Mouse (Mus musculus) CH12F3 (cell line): ENCODE data around the gene Higd1a.

Source experiments
- in situ Hi-C: fragments of 300-500 bp; cut with MboI; formaldehyde crosslinking; loops from 2 replicates; pipeline ENCODE4 v1.14.3; 2020; ENCODE audit warnings: low sequenced_read_pairs

Higd1a gene

DNA sequence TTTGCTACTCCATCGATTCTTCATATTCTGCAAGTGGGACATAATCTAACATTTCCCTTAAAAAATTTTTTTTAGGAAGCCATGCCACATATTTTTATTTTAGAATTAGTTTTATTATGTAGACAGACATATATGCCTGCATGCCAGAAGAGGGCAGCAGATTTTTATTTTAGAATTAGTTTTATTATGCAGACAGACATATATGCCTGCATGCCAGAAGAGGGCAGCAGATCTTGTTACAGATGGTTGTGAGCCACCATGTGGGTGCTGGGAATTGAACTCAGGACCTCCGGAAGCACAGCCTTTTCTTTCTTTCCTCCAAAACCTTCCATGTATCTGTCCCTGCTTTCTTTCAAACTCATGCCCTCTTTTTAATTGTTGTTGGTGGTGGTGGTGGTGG, 15.2 kb downstream of the Higd1a start:
- in situ Hi-C loops, result loop anchor here (10.0 kb wide), 1 partner anchor 142 kb away; no protein-coding TSS in a partner anchor

DNA sequence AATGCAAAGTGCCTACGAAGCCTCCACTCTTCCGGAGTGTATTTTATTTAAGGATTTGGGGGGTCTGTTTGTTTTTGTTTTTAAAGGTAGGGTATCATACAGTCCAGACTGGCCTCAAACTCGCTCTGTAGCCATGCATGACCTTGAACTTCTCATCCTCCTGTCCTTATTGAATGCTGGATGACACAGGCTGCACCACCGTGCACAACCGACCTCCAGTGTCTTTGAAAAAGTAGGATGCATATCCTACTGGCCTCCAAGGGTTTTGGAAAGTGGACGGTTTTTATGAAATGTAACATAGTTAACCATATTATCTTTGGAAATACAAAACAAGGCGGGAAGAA, 18.6 kb downstream of the Higd1a start:
- in situ Hi-C loops, result no loop called here

DNA sequence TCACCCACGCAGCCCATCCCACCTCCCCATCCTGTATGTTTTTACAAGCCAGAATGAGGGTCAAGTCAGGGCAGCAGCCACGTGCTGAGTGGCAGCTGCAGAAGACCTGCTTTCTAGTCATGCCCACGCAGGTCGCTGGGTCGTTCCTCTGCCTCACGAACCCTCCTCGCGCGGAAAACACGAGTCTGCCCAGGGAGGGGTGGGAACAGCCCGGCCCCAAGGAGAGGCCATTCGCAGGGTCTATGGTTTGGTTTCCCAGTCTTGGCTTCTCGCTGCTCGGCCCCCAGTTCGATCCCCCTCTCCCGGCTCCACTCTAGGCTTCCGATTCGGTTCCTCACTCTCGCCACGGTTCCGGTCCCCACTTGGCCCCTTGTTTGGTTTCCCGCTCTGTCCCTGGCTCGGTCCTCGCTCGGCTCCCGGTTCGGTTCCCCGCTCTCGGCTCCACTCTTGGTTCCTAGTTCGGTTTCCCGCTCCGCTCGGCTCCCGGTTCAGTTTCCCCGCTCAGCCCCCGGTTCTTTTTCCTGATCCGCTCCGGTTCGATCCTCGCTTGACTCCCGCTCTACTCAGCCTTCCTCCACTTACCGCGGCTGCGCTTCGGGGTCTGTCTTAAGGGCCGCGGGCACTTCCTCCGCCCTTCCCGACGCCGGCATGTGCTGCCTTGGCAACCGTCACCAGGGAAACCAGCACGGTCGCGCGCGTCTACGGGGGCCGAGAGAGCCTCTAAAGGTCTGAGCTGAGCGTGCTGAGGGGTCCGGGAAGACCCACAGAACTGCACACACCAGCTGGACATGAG, 19.1 kb downstream of the Higd1a start, which contains the start of gene Ccdc13:
Ccdc13 (minus strand) TSS at position 633 of the 793 bp plus-strand sequence.
- in situ Hi-C loops, result no loop called here

DNA sequence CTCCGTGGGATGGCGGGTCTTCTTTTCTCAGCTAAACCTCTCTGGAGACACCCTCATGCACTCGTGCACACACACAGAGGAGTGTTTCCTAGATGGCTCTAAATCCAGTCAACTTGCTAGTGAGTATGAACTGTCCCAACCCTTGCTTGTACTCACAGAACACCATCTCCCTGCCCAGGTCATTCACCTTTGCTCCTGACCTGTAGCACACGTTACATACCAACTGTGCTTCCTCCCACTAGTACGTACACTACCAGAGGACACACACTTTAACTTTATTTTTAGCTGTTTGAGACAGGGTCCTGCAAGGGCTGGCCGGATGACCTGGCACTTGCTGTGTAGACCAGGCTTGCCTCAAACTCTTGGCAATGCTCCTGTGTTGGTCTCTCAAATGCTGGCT, 20.2 kb downstream of the Higd1a start:
- in situ Hi-C loops, result no loop called here

DNA sequence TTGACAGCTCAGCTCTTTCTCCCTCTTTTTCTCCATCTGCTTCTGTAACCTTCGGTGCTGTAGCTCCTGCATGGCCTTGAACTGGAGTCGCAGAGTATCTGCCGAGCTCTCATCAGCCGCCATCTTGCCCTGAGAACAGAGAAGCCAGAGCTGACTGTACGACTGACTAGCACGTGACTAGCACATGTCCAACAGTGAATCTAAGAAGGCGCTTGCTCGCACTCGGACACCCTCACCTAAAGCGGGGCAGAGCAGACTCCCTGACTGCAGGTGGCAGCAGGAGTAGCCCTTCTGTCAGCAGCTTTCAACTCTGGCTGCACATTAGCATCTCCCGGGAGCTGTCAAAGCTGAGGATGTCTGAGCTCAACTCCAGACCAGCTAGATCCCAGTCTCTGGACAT, 24.3 kb downstream of the Higd1a start:
- in situ Hi-C loops, result no loop called here

DNA sequence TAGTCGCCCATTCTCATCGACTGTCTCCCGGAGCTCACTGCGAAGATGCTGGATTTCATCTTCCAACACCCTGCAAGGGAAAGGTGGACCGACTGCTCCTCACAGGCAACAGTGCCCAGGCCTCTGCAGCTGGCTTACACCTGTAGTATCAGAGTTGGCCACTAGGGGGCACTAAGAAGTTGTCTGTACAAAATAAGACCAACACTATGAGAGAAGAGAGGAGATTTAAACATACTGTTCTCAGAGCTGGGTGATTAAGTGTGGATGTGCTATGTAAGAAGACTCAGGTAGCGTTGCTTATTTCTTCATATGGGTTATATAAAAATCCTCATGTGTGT, 27.2 kb downstream of the Higd1a start:
- in situ Hi-C loops, result no loop called here

DNA sequence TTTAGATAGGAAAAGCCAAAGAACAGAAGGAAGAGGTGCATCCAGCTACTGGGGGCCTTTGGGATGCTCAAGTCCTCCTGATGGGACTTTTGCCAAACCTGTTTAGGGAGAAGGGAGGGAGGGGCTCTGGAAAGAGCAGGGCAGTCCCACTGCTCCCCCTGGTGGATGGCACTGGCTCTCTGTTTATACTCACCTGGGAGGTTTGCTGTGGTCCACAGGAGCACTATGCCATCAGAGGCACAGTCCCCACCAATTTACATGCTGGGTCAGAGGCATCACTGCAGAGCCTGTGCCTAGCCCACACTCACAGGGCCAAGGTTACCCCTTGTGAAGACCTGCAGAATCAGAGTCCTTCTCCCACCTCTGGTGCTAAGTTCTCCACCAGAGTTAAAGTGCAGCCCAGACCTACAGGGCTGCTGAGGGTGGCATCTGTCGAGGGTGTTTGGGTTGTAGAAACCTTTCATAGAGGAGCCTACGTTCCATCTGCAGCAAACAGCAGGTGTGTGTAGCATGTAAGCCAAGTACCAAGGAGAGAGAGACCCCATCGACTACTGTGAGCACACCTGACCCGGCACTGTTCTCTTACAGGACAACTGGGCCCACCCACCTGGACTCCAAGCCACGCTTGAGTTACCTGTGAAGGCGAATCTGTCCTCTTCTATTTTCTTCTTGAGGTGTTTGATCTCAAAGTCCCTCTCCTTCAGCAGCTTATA, 27.8 kb downstream of the Higd1a start:
- in situ Hi-C loops, result no loop called here

DNA sequence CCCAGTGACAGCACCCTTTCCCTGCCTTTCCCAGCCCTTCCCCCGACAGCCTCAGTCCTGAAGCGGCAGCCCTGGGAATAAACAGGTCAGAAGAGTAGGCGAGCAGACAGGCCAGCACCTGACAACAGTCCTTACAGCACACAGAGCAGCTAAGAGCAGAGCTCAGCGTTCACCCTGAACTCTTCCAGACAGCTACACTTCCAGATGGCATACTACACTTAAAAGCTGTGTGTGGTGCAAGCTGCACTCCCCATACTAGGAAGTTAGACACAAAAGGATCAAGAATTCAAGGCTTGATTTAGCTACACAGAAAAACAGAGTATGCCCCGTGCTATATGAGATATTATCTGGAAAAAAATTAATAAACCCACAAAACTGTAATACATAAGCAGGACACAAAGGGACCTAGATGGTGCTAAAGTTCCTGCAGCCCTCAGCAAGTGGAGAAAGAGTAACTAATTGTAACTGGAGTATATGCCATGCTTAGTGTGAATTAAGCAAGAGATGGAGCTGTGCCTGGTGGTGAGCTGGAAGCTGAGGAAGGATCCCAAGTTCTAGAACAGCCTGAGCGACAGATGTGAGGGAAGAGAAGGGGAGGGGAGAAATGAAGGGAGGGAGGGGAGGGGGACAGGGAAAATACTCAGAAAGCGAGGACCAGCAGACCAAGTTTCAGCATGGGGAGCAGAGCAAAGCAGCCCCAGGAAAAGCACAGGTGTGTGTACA, 28.7 kb downstream of the Higd1a start:
- in situ Hi-C loops, result no loop called here

DNA sequence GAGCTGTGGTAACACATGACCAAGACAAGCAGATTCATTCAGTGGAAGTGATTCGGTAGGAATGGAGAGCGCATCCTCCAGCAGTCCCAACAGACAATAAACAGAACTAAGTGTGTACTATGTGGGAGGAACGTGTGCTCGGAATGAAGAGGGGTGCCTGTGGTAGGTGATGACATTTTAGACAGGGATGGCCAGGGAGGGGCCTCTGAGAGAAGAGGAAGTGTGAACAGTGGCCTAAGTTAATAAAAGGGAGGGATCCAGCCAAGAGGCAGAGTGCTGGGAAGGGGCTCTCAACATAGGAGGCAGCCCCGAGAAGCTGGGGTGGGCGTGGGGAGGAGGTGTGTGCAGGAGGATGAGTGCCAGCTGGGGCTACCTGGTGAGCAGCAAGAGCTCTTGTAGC, 29.8 kb downstream of the Higd1a start:
- in situ Hi-C loops, result no loop called here

DNA sequence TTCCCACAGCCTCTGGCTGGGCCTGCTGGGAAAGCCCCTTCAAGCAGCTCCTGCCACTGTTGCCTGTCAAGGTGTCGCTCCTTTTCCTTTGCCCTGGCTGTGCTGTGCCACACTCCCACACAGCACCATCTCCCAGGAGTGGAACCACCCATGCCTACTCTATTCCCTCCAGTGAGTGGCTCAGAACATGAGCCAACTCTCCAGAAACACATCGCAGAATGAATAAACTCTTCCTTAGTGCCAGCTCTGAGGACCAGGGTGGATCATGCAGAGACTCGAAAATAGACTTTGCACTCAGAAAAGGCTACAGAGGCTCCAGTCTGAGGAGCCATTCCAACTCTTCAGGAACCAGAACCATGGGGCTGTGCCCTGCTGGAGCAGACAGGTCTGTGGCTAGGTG, 31.8 kb downstream of the Higd1a start:
- in situ Hi-C loops, result no loop called here

DNA sequence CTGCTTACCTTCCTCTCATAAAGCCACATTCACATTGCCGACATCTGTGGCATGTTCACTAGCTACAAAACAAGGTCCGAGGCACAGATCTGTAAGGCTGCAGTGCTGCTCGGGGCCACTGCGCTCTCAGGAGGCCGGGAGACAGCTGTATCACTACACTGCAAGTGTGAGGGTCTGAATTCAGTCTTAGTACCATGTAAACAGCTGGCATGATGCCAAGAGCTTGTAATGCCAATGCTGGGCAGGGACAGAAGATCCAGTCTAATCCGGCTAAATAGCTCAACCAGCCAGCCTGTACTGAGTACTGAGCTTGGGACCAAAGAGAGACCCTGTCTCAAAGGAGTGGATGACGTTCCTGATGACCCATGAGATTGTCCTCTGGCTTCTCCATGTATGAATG, 34.2 kb downstream of the Higd1a start:
- in situ Hi-C loops, result no loop called here

DNA sequence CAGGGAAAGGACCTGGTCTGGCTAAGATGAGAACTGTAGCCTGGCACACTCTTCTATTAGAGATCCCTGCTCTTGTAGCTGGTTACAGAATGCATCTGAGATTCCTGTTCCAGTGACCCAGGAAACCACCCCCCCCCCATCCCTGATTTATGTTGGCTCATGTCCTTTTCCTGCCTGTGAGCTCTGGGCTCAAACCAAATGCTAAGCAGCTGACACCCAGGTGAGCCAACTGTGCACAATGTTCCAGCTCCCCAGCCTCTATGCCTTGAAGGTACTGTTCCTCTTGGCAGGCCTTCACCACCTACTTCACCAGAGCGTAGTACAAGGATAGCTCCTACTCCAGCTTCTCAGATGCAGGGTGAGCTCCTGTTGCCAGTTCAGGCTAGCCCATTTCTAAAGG, 35.1 kb downstream of the Higd1a start:
- in situ Hi-C loops, result no loop called here

DNA sequence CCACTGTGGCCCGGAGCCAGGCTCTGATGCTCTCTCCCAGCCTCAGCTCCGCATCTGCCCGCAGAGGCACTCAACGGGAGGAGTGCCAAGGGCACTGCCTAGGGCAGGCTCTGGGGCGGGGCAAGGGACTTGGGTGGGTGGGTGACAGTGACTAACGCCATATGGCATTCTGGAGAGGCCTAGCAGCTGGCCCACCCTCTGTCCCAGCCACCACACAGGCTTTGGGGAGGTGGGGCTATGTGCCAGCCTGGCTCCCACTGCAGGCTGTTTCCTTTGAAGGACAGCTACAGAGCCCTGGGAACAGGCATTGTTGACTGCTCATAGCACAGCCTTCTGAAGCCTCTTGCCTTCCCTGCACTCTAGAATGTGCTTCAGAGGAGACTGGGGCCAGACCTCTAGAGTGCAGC, 35.6 kb downstream of the Higd1a start:
- in situ Hi-C loops, result no loop called here

DNA sequence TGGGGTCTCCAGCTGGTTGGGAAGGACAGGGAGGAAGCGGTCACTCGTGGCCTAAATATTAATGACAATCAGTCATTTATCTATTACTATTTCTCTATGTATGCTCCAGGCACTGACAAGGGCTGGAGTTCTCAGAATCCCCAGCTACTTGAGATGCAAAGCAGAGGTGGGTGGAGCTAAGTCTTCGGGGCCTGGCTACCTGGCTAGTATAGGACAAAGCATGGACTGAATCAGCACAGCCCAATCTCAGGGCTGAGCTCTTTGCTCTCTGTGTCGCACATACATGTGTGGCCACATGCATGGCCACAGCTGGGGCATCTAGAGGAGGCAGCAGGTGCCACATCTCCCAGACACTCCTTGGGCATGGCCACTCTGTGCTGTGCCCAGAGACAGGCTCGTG, 37.4 kb downstream of the Higd1a start:
- in situ Hi-C loops, result no loop called here

DNA sequence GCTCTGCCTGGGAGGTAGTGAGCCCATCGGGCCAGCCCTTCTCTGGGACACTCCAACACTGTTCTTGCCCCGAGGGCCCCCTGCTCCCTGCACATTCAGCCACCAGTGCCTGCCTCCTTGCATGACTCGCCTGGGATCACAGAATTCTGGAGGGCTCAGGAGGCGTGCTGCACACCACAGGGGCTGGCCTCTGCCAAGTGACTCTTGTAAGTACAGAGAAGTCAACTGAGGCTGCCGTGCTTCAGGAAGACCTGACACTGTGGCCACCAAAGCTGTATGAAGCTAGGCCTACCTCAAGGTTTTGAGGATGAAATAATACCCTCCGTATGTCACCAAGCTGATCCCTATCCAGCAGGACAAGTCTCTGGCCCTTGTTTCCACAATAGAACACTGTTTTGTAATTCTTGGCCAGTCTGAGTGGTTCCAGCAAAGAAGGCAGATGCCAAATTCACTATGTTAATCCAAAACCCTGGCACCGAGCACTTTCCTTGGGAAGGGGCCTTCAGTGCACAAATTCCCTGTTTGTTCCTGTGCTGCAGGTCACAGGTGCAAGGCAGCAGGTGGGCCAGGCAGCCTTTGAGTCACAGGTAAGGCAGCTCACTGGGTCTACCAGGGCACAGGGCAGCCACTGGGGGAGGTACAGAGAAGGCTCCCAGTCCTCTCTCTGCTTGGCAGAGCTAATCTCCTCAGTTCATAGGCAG, 38.2 kb downstream of the Higd1a start:
- in situ Hi-C loops, result no loop called here

DNA sequence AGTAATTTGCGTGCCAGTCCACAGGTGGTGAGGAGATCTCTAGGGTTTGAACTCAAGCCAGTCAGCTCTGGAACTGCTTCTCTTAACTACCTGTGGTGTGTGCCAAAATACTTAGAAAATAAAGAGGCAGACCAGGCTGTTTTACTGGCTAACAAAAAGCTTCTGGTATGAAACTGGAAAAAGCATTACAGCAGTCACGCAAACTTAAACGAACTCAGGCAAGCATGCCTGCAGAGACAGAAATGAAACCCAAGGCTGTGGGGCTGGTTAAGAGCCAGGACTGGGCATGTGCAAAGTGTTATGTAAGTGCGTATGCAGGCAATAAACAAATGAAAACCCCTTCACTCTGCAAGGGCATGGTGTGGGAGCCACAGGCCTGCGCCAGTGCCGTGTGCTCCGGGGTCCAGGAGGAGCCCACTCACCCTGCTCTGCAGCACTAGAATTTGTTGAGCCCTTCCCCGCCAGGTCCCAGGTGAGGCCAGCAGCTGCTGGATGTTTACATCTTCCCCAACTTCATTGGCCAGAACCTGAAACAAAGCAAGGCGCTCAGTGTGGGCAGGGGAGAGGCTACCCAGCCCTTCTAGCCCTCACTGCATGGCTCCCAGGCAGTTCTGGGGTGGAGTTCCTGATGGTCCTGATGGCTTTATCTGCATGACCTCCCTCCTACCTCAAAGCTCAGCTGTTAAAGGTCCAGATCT, 38.9 kb downstream of the Higd1a start:
- in situ Hi-C loops, result no loop called here

DNA sequence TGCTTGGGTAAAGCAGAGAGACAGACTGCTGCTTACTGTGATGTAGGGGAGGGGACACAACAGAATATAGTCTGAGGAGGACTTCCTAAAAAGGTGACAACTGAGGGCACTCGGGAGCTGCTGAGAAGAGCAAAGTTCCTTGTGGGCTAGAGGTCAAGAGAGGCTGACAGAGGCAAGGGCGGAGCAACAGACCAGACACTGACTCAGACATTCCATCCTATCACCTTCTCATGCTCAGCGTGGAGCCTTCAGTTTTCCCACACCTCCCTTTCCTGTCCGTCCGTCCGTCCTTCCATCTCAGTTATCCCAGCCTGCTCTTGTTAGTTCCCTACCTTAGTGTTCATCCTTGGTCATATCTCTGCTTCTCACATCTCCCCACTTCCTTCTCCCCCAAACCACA, 43.0 kb downstream of the Higd1a start:
- in situ Hi-C loops, result no loop called here

DNA sequence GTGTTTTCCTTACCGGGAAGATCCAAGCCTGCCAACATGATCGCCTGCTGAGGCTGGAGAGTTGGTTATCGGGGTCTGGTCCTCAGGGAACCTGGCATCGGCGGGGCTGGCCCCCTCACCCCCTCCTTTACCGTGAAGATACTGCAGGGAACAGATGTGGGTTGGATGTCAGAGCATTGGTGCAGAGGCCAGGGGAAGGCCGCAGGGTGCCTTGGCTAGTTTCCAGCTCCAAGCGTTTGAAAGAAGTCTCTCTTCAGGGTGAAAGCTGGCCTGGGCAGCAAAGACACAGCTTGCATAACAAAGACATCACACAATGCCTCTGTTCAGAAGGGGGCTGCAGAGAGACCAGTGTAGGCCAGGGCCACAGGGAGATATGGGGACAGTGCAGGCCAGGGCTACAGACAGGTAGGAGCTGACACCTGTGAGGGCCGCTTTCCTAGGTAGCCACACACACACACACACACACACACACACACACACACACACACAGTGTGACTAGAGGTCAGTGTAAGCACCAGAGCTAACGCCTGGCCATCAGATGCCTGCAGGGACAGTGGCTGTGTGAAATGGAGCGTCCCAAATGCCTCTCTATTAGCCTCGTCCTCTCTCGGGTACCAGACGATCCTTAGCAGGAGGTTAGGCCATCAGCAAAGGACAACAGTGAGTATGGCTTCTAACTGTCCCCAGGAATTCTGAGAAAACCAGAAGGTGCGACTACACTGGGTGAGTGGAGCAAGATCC, 47.9 kb downstream of the Higd1a start:
- in situ Hi-C loops, result no loop called here

DNA sequence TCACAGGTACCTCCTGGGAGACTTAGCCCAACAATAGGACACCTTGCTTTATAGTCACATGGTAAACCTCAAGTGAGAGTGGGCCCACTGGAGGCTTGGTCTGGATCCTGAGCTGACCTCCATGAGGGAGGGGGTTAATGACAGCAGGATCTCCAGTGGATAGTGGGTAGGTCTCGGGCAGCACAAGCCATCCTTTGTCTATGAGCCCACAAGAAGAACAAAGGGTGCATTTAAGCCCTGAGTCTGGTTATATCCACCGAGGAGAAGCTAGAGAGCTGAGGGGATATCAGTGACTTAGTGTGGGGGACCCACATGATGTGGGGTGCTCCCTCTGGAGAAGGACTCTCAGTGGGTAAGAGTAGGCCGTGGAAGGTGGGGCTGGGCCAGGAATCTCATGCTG, 49.7 kb downstream of the Higd1a start:
- in situ Hi-C loops, result no loop called here

DNA sequence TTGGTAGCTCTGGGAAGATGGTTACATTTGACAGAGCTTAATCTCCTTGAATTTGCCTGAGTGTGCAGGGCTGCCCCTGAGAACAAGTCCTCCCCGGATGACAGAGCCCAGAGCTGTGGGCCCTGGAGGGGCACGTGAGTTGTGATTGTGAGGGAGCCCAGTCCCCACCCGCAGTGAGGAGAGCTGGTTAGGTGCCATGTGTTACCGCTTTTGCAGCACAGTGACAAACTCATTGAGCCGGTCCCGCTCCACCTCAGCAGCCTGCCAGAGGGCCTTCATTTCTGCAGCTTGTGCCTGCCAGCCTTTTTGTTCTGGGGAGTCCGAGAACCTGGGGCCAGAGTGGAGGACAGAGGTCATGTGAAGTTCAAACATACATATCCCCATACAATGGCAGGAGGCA, 50.2 kb downstream of the Higd1a start:
- in situ Hi-C loops, result no loop called here
